Mouse (Mus musculus) heart, postnatal 14 days (tissue): ENCODE measurements around the gene Tmem131l. TPM values are rescaled to one million over a fixed set of nuclear protein-coding genes. Genes with fewer than 3 reads are reported as not detected.
"Not testable (repeated sequence)": the region's sequence is repeated elsewhere in the genome, so short reads cannot be mapped to it uniquely, and the experiment has no call there.

Experiments
- DNase-seq, 2 experiments: peaks; one replicate each; pipeline ENCODE4 v3.0.0; 2021 to 2022
- intact Hi-C: fragments of 180-260 bp; cut with DNase I; formaldehyde crosslinking; loops from one replicate; pipeline ENCODE4 v1.15.1; 2025
- total RNA-seq, 2 experiments: library from RNA; stranded (reverse); gene quantifications; 2 replicates each; pipeline ENCODE4 v1.2.3; 2021

Tmem131l gene
- total RNA-seq, 2 experiments from 2014 or later, result 31.4 to 33.6 TPM

DNA sequence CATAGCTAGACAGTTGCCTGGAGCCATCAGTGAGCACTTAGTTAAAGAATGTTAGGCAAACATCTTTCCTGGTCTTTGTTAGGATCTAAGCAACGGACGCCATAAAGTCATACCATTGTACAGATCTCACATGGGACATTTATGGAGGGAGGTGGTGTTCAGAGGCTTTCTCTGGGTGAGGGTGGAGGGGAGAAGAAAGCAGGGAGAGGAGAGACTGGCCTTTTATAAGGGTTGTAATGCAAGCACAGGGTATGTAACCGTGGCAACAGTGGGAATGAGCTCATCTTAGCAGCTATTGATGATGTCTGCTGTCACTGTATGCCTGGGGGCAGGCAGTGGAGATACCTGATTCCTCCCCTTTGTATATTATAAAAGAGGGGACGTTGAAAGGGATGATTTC, 163.7 kb downstream of the Tmem131l start:
- intact Hi-C loops, result no loop called here
- DNase-seq, result no peak

DNA sequence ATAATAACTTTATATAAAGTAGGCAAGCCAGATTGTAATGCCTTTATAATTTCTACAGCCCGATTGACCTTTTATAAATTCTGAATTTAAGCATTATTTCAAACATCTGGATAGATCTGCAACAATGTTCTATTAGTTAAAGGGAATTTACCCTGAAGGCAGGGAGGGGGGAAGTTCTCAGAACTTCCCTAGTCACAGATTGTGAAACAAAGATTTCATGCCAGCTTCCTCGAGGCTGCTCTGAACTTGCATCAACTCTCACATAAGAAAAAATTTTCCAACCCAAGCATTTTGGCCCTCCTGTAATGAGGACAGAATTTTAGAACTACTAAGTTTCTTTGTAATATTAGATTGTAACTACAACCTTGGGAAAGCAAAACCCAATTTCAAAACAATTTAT, 164.9 kb downstream of the Tmem131l start:
- intact Hi-C loops, DNase-seq: not testable (repeated sequence)

DNA sequence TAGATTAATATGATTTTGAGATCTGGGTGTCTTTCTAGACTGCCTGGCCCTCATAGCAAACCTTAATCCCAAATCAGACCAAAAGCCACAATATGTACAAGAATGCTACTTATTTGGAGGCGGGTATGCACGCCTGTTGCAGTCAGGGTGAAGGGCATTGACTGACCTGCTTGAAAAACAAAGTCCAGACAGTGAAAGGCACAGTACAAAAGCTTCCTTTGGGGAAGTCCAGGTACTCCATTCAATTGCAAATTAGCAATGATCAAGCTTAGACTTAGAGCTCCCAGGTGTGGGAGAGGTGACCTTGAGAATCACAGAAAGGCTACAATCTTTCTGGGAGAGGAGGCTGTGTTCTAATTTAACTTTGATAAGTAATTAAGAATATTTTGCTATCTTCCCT, 167.1 kb downstream of the Tmem131l start:
- intact Hi-C loops, DNase-seq: not testable (repeated sequence)

DNA sequence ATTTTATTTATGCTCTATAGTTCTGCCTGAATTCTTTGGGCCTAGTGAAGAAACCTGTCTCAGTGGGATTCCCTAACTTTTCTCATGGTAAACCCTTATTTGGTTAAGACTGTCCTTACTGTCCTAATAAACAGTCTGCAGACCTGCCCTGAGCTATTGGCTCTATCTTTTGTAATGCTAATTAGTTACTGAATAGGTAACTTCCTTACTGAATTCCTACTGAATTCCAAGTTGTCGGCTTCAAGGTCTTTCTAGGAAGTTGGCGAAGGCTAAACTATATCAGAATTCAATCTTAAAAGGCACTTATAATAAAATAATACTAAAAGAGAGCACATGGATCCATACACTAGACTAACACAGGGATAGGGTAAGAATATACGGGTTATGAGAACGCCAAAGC, 168.0 kb downstream of the Tmem131l start:
- DNase-seq, intact Hi-C loops: not testable (repeated sequence)

DNA sequence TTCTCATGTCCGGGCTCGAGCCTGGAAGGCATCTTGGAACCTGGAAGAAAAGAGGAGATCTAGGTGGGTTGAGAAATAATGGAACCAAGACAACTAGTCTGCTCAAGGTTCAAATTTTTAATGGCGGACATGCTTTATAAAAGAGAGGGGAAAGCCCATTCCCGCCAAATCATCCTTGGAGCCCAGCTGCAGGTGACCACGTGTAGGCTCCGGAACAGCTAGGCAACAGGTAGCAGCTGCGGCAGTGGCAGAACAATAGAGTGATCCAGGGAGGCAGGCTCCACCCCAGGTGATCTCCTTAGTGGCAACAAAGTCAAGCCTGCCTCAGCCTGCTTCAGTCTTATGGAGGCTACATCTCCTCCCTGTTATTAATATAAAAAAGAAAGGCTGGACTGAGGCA, 168.4 kb downstream of the Tmem131l start:
- DNase-seq, intact Hi-C loops: not testable (repeated sequence)

DNA sequence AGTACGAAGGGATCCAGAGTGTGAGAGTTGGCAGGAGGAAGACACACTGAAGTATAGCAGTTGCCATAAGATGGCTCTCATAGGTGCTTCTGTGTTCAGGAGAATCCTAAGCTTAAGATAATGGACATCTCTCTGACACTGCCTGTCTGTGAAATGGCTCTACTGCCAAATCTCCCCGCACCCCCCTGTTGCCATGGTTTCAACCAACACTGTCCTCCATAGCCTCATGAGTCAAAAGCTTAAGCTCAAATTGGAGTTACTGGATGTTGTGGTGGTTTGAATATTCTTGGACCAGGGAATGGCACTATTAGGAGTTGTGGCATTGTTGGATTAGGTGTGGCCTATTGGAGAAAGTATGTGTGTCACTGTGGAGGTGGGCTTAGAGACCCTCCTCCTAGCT, 170.2 kb downstream of the Tmem131l start:
- intact Hi-C loops, result no loop called here
- no peak for DNase-seq

DNA sequence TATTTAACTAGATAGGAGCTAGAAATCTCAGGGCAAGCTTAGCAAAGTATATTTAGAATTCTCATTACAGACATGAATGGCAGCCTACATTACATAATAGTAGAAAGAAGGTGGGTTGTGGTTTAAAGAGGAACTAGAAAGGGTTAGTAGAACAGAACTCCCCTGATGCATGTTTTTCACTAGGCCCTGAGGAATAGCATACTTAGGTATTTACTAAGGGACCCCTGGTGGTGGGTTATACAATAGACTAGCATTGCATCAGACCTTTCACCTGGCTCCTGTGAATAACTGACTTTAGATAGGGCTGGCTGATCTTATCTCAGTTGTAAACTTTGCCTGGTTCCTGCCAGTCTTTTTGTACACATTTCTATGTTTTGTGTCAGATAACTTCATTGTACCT, 172.9 kb downstream of the Tmem131l start:
- intact Hi-C loops, DNase-seq: not testable (repeated sequence)

DNA sequence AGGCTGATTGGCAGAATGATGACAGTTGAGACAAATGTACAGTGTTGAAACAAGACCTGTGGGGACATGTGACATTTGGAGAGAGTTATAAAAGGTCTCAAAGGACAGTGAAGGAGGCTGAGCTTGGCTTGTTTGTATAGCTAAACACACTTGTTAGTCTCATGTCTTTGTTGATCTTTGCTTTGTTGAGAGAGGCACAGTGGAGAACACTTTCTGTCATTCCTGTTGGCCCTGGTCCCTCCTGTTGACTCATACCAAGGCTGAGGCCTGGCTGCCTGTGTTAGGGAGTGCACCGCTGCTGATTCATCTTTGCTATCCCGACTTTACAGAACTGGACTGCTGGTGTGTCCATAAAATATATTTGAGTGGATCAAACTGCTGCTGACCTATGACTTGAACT, 174.8 kb downstream of the Tmem131l start:
- intact Hi-C loops, result no loop called here
- DNase-seq, result peak; percentile 18 to 31

DNA sequence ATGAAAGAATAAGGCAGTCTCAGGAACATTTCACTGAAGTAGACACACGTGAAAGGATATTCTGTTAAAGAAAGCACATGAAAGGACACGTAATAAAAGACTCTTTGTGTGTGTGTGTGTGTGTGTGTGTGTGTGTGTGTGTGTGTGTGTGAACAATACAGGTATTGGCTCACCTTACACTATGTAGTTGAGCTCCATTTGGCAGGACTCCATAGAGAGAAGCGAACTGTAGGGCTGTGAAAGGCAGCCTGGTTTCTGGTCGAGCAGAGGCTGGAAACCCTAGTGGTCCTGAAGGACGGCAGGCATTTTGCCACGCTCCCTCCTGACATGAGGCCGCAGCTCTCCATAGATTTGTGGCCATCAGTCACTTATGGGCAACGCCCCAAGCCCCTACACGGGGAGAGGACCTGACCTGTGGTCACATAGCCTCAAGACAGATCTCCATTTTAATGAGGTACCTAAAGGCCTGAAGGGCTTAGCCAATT, 175.9 kb downstream of the Tmem131l start:
- intact Hi-C loops, result no loop called here
- no peak for DNase-seq

DNA sequence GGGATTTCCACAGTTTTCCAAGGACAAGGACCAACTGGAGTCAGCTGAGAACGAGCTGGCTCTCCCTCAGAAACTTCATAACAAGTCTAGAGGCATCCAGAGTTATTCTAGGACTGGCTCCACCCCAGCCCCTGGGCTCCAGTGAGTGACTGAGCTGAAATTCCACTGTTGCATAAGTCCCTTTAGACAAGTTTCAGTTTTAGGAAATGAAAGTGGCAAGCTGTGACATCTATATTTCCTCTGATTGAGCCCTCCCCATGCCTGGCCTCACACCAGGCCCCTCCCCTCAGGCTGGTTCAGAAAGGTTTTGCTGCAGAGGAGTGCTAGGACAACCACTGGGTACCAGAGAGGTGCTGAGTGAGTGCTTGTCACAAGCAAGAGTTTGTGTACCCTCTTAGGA, 177.0 kb downstream of the Tmem131l start:
- DNase-seq, result peak; percentile 73 to 80
- intact Hi-C loops, result no loop called here

DNA sequence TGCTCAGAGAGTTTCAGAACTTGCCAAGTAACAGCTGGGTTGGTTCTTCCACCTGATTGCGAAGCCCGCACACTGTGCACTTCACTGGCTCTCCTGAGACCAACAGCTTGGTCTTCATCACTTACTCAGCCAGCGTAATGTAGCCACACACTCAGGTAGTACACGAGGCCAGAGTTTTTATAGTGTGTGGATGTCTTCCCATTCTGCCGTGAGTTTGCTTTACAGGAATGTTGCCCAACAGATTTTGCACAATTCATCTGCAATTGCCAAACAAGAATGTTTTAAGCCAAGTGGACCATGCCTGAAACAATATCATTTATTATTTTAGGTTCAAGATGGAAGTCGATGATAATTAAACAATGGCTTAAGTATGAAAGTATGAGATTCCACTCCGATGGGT, 180.4 kb downstream of the Tmem131l start:
- no peak for DNase-seq
- intact Hi-C loops, result no loop called here

DNA sequence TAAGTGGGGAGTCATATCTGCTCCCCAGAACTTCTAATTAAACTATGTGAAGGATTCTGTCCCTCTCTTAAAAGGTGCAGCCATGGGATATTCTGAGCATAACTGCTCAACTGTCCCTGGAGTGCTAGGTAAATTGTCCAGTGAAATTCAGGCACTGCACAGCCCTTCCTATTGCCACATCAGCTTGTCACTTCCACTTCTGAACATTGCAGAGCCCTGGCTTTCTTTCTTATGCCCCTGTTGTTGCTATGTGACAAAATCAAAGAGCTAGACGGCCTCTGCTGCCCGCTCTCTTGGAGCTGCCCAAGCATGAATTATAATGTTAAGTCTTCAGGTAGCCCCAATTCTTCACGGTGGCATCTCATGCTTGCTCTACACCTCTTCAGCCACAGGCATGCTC, 180.9 kb downstream of the Tmem131l start:
- intact Hi-C loops, result no loop called here
- no peak for DNase-seq

DNA sequence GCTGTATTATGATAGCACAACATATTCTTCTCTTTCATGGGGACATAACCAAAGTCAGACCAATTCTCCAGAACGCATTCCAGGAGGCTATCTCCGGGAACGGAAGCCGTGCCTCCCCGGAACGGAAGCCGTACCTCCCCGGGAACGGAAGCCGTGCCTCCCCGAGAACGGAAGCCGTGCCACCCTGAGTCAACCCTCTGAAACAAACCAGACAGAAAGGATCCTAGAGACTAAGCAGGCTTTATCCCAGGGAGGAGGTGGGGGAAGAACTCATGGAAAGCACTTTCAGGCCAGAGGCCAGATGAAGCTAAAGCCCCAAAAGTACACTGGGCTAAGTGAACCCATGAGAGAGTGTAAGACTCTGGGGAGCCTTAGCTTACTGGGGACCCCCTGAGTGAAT, 182.4 kb downstream of the Tmem131l start:
- intact Hi-C loops, result no loop called here
- DNase-seq, result no peak

DNA sequence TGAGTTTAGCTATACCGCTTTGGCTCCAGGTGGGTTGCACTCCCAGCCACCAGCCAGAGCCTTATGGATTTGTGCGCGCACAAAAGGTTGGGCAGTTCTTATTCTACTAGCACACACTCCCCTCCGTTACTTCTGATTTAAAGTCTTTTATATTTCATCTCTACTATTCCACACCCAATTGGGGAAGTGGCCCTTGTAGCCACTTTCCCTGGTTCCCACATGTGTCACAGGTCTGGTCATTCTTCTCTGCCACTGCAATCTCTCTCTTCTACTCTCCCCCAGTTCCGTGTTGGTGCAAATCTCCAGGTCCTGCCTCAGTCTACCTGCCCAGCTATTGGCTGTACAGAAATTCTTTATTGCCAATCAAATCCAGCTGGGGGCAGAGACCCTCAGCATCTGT, 184.3 kb downstream of the Tmem131l start:
- intact Hi-C loops, result no loop called here
- DNase-seq, result no peak

DNA sequence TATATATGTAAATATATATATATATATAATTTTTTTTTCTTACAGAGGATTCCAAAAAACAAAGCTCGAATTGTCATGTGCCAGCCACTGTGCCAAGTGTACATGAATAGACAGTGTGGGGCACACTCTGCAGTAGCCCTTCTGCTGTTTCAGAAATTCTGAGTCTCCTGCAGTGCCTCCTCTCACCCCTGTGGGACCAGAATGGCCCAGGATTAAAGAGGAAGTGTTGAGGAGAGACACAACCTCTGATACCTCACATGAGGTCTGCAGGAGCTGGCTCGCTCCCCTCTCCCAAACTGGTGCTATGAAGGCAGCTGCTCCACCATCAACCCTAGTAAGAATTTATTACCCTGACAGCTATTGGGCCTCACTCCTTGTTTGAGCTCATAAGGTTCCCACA, 190.6 kb downstream of the Tmem131l start:
- intact Hi-C loops, result no loop called here
- DNase-seq, result no peak

Other genes starting within 250 kb of the Tmem131l start
- gene Tlr2, start 198.4 kb downstream of the Tmem131l start, total RNA-seq, result 1 to 10 TPM; 2.0 to 2.2 TPM
- gene Mnd1, start 115.6 kb upstream of the Tmem131l start, total RNA-seq, result 1 to 10 TPM; 4.0 to 6.5 TPM
- gene Gm6525, start 133.9 kb upstream of the Tmem131l start, total RNA-seq, result not detected